Mouse (Mus musculus): Measurements from ENCODE around the gene Tmcc3.
A peak's percentile ranks its signal among the peaks of the same experiment; 100 is the strongest.
"Not testable (repeated sequence)": the region's sequence is repeated elsewhere in the genome, so short reads cannot be mapped to it uniquely, and the experiment has no call there.

Gene Tmcc3

DNA sequence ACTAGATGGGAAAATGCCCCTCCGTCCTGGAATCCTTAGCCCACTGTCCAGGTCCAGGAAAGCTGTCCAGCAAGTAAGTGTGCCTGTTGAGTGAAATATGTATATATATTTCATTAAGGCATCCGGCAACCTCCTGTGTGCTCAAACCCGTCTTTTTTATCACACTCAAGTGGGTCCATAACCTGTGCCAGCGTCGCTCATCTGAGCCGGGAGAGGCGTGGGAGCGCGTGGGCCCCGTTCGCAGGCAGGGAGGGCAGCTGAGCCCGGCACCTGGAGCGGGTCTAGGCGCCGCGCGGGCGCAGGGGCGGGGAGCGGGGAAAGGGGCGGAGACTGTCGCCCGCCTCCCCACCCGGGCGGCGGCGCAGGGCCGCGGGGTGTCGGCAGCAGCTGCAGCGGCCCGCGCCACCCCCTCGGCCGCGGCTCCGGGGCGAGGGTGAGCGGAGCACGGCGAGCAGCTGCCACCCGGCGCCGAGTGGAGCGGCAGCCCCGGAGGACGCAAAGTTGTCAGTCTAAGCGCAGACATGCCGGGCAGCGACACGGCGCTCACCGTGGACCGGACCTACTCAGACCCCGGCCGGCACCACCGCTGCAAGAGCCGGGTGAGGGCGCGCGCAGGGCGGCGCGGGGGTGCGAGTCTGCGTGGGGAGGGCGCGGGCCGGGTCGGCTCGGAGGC is 202.9 kb downstream of the Tmcc3 start:
- peak; percentile 80 for DNase-seq (ENCODE audit: low read depth, low spot score)

DNA sequence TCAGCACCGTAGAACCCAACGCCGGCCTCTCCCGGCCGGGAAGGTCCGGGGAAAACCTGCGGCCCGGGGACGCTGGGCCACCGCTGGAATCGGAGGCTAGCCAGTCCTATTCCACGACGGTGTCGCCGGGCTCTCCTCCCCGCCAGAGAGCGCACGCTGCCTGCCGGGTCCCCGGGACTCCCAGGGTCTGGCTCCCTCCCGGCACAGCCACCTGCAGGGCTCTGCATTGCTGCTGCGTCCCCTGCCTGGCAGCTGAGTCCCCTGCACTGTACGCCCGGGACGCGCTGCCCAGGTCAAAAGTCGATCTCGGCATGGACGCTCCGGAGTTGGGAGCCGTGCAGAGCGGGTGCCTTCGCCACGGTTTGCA is 203.4 kb downstream of the Tmcc3 start:
- peak; percentile 79 for DNase-seq (ENCODE audit: low read depth, low spot score)

DNA sequence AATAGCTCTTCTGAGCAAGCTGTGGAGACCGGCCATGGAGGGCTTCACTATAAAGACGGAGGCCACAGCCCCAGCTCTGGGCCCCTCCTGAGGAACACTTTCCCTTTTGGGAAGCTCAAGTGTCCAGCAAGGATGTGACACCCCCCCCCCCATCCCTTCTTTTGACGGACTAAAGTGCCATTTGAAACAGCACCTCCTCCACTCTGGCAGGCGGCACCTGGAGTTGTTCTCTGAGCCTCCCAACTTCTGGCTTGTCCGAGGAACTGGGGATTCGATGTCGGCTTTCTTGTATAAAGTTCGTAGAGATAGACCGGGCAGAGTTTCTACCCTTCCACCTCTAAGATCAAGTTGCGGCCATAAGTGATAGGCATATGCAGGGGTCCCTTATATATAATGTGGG is 203.8 kb downstream of the Tmcc3 start:
- DNase-seq (ENCODE audit: low read depth, low spot score) = no peak

DNA sequence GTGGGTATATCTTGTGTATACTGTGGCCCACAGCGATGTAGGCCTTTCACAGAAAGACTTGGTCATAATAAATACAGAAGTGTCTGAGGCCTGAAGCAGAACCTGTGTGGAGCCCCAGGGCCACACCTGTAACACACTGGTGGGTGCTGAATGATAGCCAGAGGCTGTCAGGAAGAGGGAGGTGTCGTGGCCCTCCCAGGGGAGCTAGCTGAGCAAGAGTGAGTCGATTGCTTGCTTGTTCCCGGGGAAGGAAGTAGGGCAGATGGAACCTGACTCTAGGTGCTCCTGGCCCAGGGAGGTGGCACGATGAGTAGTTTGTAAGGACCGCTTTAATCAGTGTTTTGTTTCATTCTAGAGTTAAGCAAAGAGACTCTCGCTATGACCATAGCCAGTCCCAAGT is 208.1 kb downstream of the Tmcc3 start:
- DNase-seq (ENCODE audit: low read depth, low spot score) = no peak

DNA sequence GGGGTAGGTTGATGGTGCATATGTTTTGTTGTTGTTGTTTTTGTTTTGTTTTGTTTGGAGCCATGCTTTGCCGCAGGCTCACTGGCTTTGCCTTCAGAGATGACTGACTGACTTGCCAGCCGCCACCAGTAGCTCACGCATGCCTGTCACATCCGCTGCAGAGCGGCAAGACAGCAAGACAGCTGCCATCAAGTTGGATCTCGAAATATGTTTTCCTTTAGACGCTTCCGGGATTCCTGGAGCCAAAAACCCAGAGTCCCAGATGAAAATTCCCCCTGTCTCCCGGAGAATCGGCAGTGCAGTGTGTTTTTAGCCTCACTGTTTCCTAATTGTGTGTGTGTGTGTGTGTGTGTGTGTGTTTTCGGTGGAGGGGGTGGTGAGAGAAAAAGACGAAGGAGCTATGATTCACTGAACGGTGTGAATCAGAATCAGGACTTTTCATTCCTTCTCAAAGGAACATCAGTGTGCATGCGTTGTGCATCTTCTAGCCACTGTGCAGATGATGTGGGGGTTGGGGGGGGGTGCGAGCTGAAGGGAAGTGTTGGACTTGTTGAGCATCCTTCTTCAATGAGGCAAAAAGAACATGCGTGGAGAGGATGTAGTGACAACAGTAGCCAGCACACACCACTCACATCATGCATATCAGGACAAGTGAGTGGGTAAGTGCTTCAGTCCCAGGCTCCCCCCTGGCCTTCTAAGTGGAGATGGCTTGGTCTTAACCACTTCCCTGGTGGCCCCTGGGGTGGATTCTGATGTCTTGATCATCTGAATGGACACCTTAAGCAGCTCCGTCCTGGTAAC is 208.8 kb downstream of the Tmcc3 start:
- DNase-seq (ENCODE audit: low read depth, low spot score) = peak; percentile 86

- no peak for DNase-seq (ENCODE audit: low read depth, low spot score)
Measured at GRCm38 (mm10) chr10:94521107-94521401, 209.3 kb downstream of the Tmcc3 start.

- DNase-seq (ENCODE audit: low read depth, low spot score) = no peak
Measured at GRCm38 (mm10) chr10:94521776-94522175, 210.0 kb downstream of the Tmcc3 start.

DNA sequence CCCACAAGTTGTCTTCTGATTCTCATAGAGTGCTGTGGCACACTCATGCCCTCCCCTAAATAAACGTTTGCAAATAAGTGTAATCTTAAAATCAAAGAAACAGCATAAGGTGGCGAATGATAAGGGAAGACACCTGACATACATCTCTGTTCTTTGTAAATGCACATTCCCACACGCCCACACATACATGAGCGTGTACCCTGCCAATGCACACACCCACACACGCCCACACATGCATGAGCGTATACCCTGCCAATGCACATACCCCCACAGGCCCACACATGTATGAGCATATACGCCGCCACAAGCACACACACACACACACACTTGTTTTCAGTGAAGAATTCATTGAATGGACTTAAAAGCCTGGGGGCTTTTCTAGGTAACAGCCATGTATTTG is 211.5 kb downstream of the Tmcc3 start:
- no peak for DNase-seq (ENCODE audit: low read depth, low spot score)

DNA sequence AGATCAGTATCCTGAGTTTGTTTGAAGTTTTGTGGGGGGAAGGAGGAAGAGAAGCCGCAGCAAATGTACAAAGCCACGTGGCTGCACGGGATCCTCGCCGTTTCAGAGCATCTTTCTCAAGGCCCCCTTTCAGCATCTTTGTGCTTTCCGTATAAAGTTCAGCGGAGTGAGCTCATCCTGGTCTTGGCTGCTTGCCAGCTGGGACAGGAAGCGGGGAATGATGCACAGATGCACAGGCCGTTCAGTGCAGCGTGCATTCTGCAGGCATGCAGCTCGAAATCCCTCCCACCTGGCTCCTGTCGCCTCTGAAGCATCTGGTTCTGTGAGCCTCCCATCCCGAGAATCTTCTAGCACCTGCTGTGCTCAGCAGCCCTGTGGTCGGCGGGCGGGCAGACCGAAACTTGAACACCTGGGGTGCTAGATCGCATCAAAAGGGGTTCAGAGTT is 212.0 kb downstream of the Tmcc3 start:
- DNase-seq (ENCODE audit: low read depth, low spot score) = peak; percentile 90

DNA sequence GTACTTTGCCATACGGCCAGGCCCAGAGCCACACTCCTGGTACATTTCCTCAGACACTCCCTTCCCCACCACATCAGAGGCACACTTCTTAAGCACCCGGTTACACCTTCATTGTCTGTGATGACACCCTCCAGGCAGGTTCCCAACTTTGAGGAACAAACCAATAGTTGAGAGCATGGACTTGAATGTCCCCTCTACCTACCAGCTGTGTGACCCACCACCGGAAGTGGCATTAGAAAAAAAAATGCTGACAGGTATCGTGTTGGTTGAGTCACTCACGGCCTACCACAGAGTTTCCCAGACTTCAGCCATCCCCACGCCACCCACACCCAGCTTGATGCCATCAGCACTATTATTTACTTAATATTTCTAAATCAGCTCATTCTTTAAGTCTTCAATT is 213.2 kb downstream of the Tmcc3 start:
- DNase-seq (ENCODE audit: low read depth, low spot score) = no peak

GRCm38 (mm10) chr10:94525784-94526183 is 214.0 kb downstream of the Tmcc3 start:
- no peak for DNase-seq (ENCODE audit: low read depth, low spot score)

- peak; percentile 81 for DNase-seq (ENCODE audit: low read depth, low spot score)
Measured at GRCm38 (mm10) chr10:94526834-94527233, 215.1 kb downstream of the Tmcc3 start.

- no peak for DNase-seq (ENCODE audit: low read depth, low spot score)
Measured at GRCm38 (mm10) chr10:94527248-94527647, 215.5 kb downstream of the Tmcc3 start.

- peak; percentile 80 for DNase-seq (ENCODE audit: low read depth, low spot score)
Measured at GRCm38 (mm10) chr10:94530079-94530478, 218.3 kb downstream of the Tmcc3 start.

DNA sequence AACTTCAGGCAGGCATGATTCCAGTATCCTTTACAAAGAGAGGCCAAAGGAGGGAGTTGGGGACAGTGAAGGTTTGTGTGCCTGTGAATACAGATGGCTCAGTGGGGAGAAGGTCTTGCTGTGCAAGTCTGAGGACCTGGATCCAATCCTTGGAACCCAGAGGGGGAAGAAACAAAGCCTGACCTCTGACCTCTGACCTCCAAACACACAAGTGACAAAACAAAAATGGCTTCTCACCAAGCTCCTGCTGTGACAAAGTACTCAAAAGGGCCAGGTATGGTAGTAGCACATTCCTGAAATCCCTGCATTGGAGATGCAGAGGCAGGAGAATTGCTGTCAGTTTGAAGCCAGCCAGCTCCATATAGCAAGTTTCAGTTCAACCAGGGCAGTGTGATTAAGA is 219.7 kb downstream of the Tmcc3 start:
- no peak for DNase-seq (ENCODE audit: low read depth, low spot score)

GRCm38 (mm10) chr10:94533081-94533724 is 221.5 kb downstream of the Tmcc3 start:
- DNase-seq (ENCODE audit: low read depth, low spot score) = no peak

- not testable (repeated sequence) for DNase-seq (ENCODE audit: low read depth, low spot score)
Measured at GRCm38 (mm10) chr10:94538623-94539022, 226.9 kb downstream of the Tmcc3 start.

GRCm38 (mm10) chr10:94540241-94540640 is 228.5 kb downstream of the Tmcc3 start:
- DNase-seq (ENCODE audit: low read depth, low spot score) = no peak

- DNase-seq (ENCODE audit: low read depth, low spot score) = peak; percentile 65
Measured at GRCm38 (mm10) chr10:94543956-94544355, 232.2 kb downstream of the Tmcc3 start.

DNA sequence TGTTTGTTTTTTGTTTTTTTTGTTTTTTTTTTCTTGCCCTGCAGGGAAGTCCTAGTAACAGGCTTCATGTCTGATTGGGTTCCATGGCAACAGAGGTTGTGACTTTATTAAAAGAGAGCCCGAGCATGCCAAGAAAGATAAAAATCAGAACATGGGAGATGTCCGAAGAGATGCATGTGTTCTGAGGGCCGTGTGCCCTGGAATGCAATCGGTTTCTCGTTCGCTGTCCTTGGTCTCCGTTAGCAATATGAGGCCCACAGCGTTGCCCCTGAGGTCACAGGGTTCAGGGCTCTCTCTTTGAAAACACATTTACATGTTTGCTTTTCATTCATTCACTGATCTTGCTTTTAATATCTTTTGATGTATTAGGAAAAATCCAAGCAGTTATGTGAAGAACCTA is 233.1 kb downstream of the Tmcc3 start:
- DNase-seq (ENCODE audit: low read depth, low spot score) = no peak

DNA sequence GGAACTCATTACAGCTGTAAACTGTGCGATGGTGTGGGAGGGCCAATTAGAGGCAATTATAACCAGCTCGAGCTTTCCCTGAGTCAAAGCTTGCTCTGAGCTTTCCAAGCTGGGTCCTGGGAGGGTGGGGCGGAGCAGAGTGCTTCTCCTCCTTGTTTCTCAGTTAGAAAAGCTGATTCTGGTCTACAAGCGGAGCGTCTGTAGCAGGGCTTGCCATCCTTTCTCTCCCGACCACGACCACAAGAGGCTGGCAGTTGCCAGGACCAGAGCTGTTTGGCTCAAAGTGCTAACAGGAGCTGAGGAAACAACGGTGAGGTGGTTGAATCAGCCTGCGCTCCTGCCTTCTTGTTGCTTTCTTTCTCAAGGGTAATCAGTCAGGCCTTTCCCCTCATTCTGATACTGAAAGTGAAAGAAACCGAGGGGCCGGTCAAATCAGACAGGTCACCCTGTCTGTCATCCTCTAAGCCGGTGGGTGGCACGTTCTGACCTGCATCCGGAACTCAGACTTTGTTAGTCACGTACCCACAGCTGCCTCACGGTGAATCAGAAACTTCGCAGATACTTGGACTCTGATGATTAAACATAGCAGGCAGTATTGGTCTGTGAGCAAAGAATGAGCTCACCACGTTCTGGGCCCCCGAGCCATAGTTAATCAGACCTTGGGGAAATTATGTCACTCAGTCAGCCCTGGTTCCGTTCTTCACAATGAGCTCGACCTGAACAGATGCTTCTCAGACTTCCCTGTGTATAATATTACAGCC is 233.7 kb downstream of the Tmcc3 start:
- peak; percentile 92 for DNase-seq (ENCODE audit: low read depth, low spot score)

DNA sequence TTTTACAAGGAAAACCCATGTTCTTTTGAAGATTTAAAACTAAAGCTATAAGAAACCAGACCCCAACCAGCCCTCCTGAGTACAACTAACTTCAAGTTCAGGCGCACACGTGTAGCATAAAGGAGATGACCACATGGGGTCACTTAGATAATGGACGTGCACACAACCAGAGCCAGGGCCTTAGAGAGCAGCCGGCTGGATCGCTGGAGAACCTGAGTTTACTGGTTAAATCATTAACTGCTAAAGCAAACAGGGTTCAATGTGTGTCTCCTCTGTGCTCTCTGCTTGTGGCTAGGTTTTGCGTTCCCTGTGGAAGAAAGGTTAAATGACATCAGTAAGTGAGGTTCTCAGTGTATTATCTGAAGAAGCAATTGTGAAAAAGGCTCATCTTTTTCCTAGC is 234.9 kb downstream of the Tmcc3 start:
- no peak for DNase-seq (ENCODE audit: low read depth, low spot score)
